Mouse (Mus musculus) brain, embryonic 14.5 days (tissue): ENCODE data around the gene Dync1i2.

Source experiments
- CTCF ChIP-seq: fragments of 200-500 bp; IDR thresholded peaks from 2 replicates; pipeline ENCODE4 v1.5.1; 2012; ENCODE audit warnings: inconsistent platforms, mild to moderate bottlenecking, moderate library complexity, borderline replicate concordance; ENCODE audit not compliant: insufficient read depth, insufficient read length; ENCODE audit errors: extremely low read depth
- POLR2A ChIP-seq: fragments of 200-500 bp; IDR thresholded peaks from 2 replicates; pipeline ENCODE4 v1.6.1; 2012; ENCODE audit warnings: mild to moderate bottlenecking, inconsistent platforms, borderline replicate concordance; ENCODE audit not compliant: poor library complexity, insufficient read depth, insufficient read length, severe bottlenecking; ENCODE audit errors: extremely low read depth

DNA sequence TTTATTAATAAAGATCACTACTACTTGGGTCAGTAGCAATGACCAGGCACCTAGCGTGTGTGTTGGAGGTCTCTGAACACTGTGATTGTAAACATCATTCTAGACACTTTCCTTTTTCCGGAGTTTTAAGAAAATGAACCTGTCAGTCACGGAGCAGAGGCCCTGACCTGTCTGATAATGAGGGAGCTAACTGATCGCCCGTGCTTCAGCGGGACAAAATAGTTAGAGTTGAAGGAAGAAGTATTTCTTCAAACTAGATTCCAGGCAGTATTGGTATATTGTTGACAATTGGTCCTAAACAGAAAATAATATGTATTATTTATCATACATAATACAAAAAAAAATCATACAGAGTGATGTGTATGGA, 837 bp downstream of the Dync1i2 start:
- TF ChIP-seq POLR2A (no peak), CTCF (no peak)
